Mouse (Mus musculus) embryo, embryonic 10 days (tissue): Measurements from ENCODE around the gene Tagln3.

Source experiments
- DNase-seq: peaks from one replicate; pipeline ENCODE4 v3.0.0-alpha.2; 2015; ENCODE audit warnings: low spot score

Tagln3 gene

GRCm38 (mm10) chr16:45724061-45724741, at the start of gene Tagln3:
Gene Tagln3 (minus strand): TSS chr16:45724608.
- peak; percentile 73 for DNase-seq

GRCm38 (mm10) chr16:45770914-45771313, 46.5 kb upstream of the Tagln3 start:
- DNase-seq, result no peak

GRCm38 (mm10) chr16:45767853-45768640, 43.6 kb upstream of the Tagln3 start:
- no peak for DNase-seq

GRCm38 (mm10) chr16:45767434-45767833, 43.0 kb upstream of the Tagln3 start:
- no peak for DNase-seq

GRCm38 (mm10) chr16:45765801-45766494, 41.5 kb upstream of the Tagln3 start:
- no peak for DNase-seq

GRCm38 (mm10) chr16:45765102-45765501, 40.7 kb upstream of the Tagln3 start:
- no peak for DNase-seq

GRCm38 (mm10) chr16:45762859-45763505, 38.6 kb upstream of the Tagln3 start:
- DNase-seq, result peak; percentile 8

- DNase-seq, result no peak
Measured at GRCm38 (mm10) chr16:45761425-45761824, 37.0 kb upstream of the Tagln3 start.

GRCm38 (mm10) chr16:45758726-45759269, 34.4 kb upstream of the Tagln3 start:
- no peak for DNase-seq

- no peak for DNase-seq
Measured at GRCm38 (mm10) chr16:45757421-45758078, 33.1 kb upstream of the Tagln3 start.

GRCm38 (mm10) chr16:45756855-45757254, 32.4 kb upstream of the Tagln3 start:
- peak; percentile 82 for DNase-seq

GRCm38 (mm10) chr16:45743591-45744144, 19.3 kb upstream of the Tagln3 start:
- DNase-seq, result no peak

- DNase-seq, result peak; percentile 88
Measured at GRCm38 (mm10) chr16:45742615-45743476, 18.4 kb upstream of the Tagln3 start, which contains the start of gene Abhd10. Gene Abhd10 (minus strand): TSS chr16:45742955.

GRCm38 (mm10) chr16:45737880-45738279, 13.5 kb upstream of the Tagln3 start:
- no peak for DNase-seq

GRCm38 (mm10) chr16:45736724-45737123, 12.3 kb upstream of the Tagln3 start:
- DNase-seq, result no peak

GRCm38 (mm10) chr16:45729163-45729562, 4.8 kb upstream of the Tagln3 start:
- DNase-seq, result no peak

- no peak for DNase-seq
Measured at GRCm38 (mm10) chr16:45724742-45725102, 314 bp upstream of the Tagln3 start.

- peak; percentile 42 for DNase-seq
Measured at GRCm38 (mm10) chr16:45723172-45723901, 1.1 kb downstream of the Tagln3 start.

GRCm38 (mm10) chr16:45722460-45722951, 1.9 kb downstream of the Tagln3 start:
- no peak for DNase-seq
